Mouse (Mus musculus) adrenal gland, adult 2 months (tissue): ENCODE results near the gene Pard3. TPM values are rescaled to one million over a fixed set of nuclear protein-coding genes. Genes with fewer than 3 reads are reported as not detected.

Experiments
- DNase-seq: peaks from one replicate; pipeline ENCODE4 v3.0.0; 2021
- polyA plus RNA-seq: library from polyadenylated mRNA; depleted of rRNA; stranded (reverse); fragments of >200 nt; gene quantifications from 2 replicates; pipeline ENCODE4 v1.2.3, GENCODE M21; 2012
- total RNA-seq, 2 experiments: library from RNA; stranded (reverse); gene quantifications; 2 replicates each; pipeline ENCODE4 v1.2.3; 2021

Pard3 gene
- total and polyA plus RNA-seq, 3 experiments = 31.4 to 56.9 (median 45.4) TPM

DNA sequence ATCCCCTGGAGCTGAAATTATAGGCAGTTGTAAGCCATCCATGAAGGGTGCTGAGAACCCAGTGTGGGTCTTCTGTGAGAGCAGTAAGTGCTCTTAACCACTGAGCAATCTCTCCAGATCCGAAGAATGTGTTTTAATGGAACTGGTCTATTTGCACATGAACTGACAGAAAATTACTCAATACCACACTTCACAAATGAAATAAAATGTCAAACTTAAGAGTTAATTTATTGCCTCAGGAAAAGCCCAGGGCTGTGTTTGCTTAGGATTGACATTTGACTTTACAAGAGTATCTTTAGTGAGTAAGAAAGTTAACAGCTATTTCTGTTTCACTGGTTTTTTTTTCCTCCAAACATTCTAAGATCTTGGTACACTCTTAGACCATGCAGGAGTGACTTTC lies 23.7 kb downstream of the Pard3 start:
- DNase-seq = no peak

DNA sequence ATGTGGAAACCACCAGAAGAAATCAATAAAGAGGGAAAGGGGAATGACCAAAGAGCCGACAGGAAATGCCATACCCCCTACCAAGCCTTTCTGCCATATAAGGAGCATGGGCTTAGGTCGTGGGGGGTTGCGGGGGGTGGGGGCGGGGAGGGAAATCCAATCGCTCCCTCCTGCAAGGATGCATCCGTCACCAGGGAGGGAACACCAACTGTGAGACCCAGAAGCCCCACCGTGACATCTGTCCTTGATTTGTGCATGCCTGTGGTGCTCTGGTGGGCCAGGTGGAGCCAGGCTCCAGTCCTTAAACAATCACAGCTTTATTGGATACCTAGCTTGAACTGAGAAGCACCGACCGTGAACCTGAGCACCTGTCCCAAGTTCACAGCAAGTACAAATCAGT lies 24.7 kb downstream of the Pard3 start:
- DNase-seq = no peak

DNA sequence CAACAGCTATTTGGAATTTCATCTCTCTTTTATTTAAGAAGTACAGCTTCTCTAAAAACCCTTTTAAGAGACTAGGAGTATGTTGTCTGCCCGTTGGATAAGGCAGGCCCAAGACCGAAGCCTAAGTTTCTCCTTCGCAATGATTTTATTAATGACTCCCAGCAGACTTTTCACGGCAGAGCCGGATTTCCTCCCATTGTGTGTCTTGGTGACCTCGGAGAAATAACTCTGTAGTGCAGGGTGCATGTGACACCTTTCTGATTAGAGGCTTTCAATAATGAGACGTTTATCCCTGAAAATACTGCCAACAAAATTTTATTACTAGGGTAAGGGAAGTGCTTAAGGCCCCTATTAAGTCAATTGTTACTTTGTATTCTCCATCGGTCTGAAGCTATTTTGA lies 25.3 kb downstream of the Pard3 start:
- DNase-seq = no peak

DNA sequence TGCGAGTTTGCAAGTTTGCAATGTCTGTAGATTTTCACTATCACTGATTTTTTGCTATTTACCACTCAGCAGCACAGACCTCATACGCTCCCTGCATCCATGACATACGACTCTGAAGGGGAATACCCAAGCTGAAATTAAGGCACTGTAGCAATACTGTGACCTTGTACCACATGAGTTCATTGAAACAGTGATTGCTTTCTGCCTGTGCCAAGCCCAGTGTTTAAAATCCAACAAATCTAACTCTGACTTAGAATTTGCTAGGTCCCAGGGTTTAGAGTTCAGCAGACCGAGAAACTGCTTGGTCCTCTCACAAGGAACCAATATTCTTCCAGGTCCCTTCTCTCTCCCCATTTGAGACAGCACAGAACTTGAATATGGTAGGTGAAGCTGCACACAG lies 26.7 kb downstream of the Pard3 start:
- peak; percentile 39 for DNase-seq

DNA sequence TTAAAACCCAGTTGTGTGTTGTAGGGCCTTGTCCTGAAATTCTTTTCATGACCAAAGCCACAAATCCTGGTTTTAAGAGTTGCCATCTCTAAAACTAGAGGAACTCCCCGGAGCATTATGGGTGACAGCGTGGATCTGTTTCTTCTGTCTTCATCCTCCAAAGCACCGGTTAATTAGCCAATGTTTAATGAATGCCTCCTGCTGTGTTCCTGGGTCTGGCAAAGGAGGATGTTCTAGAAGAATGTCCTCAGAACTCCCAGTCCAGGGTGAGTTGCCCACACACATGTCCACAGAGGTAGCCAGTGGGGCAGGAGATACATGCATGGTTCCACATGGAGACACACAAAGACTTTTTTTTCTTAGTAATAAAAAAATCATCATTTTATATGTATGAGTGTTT lies 28.2 kb downstream of the Pard3 start:
- no peak for DNase-seq

DNA sequence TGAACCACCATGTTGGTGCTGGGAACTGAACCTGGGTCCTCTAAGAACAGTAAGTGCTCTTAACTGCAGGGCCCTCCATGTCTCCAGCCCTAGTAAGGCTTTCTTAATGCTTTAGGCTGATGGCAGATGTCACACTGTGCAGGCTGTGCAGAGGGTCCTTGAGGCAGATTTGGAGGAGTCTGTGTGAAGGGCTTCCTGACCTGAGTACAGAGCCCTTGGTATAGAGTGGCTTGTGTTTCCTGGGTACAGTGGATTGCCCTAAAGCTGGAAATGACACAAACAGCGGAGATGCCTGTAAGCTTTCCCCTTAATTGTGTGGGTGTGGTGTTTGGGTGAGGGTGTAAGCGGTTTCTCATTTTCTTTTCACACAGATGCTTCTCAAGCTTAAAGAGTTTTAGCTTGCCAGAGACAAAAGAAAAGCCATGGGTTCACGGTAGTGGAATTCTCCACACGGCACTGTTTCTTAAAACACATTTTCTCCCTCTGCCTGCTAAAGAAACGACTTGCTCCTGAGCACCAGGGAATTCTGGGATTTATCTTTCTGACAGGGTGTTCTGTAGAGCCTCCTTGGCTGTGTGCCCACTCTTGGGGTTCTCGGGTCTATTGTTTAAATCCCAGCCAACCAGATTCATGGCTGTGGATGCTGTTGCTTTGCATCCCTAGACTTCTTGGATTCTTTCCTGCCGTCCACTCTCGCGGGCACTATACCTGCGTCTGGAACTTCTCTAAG lies 28.9 kb downstream of the Pard3 start:
- DNase-seq = no peak

DNA sequence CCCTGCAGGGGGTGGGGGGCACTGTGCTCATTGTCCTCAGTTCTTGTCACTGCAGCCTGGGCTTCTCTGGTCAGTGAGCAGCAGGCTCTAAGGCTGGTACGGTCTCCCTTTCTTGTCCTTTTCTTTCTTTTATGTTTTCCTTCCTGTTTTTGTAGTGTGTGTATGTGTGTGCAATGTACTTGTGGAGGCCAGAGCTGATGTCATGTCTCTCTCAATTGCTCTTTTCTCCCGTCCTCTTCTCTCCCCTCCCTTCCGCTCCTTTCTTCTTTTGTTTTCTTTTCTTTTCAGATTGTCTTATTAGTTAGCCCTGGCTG lies 29.4 kb downstream of the Pard3 start:
- no peak for DNase-seq

DNA sequence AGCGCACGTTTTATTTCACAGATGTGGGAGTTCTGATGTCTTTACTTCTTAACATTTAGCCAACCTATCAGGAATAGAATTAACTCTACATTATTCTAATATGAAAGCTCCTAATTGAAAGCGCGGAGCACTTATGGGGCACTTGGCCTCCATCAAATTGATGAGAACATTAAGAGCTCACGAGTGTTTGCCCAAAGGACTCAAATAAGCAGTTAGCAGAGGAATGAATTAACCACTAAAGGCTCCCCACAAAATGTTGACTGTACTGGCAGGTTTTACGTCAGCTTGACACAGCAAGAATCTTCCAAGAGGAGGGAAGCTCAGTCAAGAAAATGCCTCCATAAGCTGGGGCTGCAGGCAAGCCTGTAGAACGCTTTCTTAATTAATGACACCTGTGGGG lies 32.1 kb downstream of the Pard3 start:
- DNase-seq = no peak

DNA sequence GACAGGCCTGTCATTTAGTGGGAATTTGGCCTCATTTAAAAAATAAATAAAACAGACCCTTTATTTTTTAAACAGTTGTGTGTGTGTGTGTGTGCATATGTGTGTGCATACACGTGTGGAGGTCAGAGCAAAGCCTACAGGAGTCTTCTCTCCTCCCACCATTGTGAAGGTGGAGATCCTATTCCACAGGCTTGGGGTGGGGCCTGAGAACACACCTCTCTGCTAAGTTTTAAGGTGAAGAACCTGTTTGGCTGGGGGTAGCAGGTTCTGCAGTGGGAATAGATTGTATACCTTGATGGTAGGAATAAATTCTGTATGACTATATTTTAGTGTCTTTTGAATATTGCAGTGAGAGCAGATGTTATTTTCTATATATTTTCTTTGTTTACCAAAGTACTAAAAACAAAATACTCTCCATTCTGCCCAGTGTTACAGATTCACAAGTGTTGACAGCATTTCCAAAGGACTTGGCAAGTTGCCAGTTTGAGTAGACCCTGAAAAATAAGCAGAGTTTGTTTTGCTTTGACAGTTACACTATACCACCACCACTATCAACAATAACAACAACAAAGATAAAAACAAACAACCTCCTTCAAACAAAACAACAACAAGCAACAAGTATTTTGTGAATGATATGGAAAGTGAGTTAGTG lies 35.9 kb downstream of the Pard3 start:
- no peak for DNase-seq

DNA sequence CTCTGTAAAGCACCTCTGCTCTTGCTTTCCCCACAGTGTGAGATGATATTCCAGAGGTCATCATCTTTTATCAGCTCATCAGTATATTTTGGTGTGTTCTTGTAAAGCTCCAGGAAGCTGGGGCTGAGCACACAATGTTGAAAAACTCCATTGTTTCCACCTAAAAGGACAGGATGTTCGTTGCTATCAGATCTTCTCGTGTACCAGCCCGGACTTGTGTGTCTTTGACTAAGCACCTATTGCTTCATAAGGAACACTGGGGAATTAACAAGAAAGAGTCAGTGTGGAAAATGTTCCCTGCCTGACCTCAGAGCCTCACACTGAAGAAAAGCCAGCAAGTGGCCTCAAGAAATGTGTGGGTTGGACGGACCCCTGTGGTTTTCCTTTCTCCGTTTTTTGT lies 39.6 kb downstream of the Pard3 start:
- no peak for DNase-seq

DNA sequence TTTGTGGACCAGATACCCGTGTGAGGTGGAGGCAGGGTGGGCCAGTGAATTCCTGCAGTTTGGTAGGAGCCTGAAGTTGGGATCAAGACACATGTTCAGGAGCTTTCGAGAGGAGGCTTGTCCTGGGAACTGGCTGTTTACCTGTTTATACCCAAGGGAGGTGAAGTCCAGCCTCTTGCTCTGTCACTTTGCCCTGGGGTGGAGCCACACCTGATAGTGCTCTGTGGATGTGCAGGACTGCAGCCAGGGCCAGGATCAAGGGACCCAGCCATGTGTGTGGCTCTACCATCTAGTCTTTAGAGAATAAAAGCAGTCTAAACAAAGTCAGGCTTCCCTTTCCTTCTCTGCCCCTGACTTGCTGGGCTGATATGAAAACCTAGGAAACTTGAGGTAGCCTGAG lies 40.9 kb downstream of the Pard3 start:
- no peak for DNase-seq

DNA sequence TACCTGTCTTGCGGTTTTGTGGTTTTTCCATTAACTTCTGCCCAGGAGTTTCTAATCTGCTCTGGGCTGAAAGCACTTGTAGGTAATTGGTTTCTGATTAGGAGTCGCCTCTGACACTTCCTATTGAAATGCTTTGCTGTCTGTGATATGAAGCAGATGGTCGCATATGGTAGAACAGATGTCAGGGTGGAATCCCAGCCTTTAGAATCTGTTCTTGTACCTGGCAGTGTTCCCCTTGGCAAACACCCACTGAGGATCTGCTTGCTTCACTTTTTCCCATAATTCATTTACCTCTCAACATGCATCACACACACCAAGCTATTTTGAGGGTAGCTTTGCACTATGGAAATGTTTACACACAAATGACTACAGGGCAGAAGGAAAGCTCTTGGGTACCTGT lies 44.2 kb downstream of the Pard3 start:
- DNase-seq = no peak

DNA sequence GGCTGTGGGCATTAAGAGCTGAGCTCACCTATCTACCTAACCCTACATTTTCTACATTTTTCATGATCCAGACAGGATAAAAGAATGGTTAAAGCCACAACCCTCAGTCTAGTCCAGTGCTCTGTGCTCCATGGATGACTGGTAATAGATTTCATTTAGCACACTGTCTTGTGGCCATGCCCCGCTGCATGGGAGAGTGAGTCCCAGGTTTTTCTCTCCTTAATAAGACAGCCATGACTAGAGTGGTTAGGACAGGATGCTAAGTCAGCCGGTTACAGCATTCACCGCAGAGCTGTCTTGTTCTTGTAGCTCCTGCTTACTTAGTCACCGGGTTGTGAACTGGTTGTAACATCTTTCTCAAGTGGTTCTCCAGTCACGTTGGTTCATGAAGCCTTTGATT lies 49.5 kb downstream of the Pard3 start:
- DNase-seq = no peak

DNA sequence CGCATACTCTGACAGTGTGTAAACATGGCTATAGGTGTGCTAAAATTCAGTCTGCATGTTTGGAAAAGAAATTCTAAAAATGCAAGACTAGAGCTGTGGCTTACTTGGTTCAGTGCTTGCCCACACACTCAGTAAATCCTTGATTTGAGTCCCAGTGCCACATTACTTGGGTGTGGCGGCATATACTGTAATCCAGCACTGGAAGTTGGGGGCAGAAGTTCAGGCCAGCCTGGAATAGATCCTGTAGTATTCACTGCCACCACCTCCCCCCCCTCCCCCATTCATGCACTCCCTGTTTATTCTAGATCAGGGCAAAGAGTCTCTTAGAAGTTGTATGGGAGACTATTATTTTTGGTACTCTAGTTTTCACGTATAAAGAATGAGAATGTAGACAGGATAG lies 52.1 kb downstream of the Pard3 start:
- no peak for DNase-seq

DNA sequence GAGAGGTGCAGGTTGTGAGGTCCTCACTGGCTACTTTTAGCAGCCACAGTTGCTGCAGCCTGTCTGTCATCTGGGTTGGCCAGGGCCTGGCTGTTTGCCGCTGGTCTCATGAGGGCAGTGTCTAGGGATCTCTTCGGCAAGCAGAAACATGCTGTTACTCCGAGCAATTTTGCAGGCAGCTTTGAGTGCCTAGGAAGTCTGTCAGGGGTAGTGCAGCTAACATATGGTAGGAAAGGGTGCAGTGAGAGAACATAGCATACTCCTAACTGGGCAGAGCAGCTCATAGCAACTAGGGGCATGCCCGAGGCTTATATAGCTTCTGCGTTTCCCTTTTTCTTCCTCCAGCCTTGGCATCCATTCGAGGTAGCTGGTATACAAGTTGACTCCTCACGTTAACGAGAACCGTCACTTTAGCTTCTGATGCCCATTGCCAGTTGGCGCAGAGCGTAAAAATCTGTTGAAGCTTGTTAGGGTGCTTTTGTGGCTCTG lies 54.7 kb downstream of the Pard3 start:
- DNase-seq = no peak

DNA sequence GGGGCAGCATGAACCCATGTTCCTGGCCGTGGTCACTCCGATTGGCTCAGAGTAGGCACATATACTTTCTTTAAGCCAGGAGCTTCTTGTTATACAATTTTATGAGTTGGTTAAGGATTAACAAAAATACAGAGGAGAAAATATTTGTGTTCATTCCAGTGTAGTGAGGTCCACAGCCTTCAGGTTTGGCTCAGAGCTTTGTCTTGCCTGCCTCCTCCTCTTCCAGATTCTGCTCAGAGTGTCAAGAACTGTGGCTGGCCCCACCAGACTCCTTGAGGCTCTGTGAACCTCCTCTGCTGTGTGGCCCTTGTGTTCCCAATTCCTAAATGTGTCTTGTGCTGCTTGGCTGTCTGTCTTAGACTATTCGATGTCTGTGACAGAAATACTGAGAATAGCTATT lies 59.7 kb downstream of the Pard3 start:
- DNase-seq = no peak

DNA sequence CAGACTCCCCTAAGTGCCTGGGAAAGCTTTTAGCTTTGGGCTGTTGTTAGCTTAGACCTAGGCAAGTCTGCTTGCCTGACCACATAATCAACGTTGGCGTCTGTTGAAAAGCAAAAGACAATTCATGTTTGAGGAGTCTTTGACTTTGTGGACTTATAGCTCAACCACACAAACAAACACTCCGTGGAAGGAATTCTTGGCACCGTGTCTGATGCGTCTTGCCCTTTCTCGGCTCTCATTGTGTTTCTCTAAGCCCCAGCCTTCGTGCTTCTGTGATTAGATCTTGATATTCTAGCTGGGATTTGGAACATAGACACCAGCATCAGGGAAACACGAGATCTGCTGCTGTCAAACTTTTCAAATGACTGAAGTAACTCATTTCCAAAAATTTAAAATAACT lies 61.1 kb downstream of the Pard3 start:
- DNase-seq = no peak

DNA sequence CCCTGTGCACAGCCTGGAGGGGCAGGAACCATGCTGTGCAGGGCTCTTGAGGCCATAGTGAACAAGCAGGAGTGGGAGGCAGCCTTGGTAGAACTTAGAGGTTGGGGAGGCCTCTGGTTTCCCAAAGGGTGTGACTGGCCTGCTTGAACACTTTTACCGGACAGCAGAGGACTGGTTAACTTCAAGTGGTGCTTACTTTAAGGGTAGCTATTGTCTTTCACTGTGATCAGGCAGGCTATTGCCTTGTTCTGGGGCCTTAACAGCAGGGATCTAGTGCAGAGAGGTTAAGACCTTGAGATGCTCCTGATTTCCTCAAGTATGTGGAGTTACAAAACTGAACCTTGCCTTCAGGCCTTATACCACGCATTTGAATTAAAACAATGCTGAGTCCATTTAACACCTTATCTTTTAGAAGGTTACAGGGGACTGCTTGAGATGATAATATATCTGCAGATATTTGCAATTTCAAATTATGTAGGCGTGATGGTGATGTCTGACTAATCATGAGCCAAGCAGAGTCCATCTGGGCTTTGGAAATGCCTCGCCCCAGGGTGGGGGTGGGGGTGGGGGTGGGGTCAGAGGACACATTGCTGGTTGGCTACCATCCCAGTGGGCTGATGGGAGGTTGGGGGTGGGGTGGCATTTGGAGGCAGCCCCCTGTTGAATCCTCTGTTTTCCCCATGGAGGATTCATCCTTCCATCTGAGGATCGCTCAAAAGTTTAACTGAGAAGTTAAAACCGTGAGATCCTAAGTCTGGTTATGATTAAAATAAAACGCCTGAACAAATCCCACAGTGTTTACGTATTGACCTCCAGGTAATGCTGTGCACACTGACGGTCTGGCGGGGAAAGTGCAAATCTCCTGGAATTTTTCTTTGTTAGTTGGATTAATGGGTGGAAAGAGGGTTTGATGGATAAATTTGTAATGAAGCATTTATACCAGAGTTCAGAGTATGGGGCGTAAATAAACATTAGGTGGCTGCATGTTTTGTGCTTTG lies 62.3 kb downstream of the Pard3 start:
- DNase-seq = no peak

DNA sequence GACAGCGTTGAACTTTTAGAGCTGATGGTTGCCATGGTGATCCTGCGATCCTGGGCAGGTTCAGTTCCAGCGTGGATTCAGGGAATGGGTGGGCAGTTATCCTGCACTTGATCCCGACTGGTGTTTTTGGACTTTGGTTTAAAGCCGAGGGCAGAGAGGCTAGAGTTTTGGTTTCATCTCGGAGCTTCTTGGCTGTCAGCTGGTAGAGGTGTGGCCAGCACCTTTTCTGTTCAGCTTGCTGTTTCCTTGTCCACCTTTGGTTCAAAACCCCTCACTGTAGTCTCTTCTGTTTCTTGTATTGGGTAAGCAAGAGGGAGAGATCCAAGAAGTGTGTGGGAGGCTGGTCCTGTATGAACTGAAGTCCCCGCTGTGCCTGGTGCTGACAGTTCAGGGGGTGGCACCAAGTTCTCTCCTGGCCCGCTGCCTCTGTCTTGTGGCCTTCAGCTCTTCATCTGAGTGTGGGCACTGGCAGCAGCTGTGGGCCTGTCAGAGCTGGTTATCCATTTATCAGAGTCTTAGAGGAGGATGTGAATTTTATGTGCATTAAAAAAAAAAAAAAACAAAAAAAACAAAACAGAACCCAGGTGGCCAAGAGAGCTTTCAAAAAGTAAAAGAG lies 65.2 kb downstream of the Pard3 start:
- DNase-seq = peak; percentile 78

DNA sequence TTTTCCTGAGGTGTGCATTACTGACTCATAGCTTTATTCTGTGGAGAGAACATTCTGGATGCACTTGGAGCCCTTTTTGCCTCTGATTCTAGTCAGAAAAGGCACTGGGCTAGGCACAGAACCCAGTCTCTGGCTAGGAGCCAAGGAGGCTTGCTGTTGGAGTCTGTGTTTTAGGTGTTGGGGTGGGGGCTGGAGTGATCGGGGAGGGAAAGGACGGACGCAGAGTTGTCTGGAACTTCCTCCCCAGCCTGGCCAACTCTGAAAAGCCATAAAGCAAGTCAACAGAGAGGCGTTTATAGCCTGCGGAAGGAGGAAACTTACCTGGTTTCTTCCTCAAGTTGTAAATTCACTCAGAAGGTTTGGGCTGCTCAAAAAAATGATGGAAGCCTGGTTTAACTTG lies 70.6 kb downstream of the Pard3 start:
- DNase-seq = no peak

DNA sequence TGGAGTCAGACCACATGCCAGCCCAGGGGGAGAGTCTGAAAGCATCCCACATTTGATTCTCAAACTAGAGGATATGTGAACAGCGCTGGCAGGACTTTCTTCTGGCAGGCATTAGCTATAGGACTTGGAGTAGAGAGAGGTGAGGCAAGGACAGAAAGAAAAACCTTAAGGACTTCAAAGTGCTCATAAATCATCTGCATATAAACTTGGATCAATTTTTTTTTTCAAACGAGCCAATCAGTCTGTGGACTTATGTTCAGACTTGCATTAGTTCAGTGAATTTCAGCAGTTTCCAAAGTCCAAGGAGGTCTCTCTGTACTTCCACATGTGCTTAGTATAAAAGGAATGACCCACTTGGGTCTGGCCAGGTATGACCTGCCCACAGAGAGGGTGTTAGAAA lies 72.5 kb downstream of the Pard3 start:
- DNase-seq = no peak

DNA sequence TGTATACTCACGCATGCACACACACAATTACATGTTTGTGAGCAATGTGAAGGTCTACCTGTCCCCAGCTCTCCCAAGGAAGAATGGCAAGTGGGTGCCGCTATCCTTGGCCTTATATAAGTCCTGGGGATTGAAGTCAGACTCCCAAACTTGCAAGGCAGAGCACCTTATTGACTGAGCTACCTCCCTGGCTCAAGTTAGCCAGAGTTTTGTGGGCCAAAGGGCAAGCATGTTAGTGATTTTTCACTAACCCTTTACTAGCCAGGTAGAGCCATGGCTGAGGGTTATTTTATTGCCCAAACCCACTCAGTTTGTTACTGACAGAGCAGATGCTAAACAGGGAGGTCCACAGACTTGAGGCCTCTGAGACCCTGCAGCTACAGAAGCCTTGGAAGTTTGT lies 73.1 kb downstream of the Pard3 start:
- DNase-seq = no peak

DNA sequence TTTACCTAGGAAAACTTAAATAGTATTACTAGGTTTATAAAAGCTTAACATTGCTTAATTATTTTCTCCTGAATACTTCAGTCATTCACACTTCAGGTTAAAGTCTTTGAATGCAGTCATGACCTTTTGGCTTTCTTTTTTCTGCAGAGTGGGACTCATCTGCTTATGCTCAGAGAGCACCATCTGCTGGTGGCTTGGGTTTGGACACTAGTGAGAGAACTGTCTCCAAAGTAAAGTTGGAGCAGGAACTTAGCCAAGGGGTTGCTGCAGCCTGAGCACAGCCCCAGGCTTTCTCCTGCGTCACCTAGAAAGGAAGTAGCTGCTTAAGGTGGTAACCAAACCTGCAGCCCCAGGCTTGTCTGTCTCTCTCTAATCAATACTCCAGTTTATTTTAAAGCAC lies 75.5 kb downstream of the Pard3 start:
- peak; percentile 76 for DNase-seq
